Mouse (Mus musculus) R1 (cell line): ENCODE data around the gene Armc2.
"Not testable (repeated sequence)": the region's sequence is repeated elsewhere in the genome, so short reads cannot be mapped to it uniquely, and the experiment has no call there.

Source experiments
- DNase-seq: peaks from one replicate; pipeline ENCODE4 v3.0.0-alpha.2; 2018; ENCODE audit warnings: low read depth, low spot score

Gene Armc2

GRCm38 (mm10) chr10:41967915-41968635 lies 50.2 kb downstream of the Armc2 start:
- no peak for DNase-seq

GRCm38 (mm10) chr10:41962725-41963124 lies 55.5 kb downstream of the Armc2 start:
- DNase-seq, result no peak

DNA sequence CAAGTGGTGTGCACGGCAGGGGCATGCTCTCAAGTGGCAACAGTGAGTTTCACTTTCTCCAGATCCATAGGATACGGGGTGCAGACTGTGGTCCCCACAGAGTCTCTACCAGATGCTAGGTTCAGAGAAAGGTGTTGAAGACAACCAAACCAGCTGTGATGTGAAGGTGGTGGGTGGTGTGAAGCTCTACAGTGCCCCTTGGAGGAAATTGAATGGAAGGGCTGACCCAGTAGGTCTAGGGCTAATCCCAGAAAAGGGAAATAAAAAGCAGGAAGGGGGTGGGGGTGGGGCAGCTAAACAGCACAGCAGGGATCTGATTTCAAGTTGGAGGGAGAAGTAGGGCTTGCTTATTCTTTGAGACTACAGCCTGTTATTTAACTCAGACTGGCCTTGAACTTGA lies 58.4 kb downstream of the Armc2 start:
- peak; percentile 76 for DNase-seq

DNA sequence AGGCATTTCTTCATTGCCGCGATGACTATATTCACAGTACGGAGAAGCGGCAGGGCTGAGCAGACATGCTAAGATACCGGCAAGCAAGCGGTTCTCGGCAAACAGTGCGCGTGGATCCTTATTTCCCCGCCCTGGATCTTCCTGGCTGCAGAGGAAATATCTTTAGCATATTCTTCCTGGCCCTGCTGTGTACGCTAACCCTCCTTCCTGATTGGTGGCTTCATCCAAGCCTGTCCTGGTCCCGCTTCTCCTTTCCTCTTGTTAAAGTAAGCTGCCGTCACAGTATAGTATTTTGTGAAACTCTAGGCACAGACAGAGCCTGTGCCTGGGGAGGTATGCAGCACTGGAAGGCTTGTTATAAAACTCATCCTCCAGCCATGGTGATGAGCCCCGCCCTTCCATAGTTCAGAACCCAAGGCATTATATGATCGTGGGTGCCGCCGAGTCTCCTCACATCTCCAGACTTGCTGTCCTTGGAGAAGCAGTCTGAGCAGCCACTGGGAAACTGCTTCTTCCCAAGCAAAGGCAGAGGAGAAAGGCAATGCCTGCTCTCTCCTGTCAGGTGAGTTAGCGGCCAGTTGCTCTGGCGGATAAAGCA lies 59.5 kb downstream of the Armc2 start:
- DNase-seq, result no peak

DNA sequence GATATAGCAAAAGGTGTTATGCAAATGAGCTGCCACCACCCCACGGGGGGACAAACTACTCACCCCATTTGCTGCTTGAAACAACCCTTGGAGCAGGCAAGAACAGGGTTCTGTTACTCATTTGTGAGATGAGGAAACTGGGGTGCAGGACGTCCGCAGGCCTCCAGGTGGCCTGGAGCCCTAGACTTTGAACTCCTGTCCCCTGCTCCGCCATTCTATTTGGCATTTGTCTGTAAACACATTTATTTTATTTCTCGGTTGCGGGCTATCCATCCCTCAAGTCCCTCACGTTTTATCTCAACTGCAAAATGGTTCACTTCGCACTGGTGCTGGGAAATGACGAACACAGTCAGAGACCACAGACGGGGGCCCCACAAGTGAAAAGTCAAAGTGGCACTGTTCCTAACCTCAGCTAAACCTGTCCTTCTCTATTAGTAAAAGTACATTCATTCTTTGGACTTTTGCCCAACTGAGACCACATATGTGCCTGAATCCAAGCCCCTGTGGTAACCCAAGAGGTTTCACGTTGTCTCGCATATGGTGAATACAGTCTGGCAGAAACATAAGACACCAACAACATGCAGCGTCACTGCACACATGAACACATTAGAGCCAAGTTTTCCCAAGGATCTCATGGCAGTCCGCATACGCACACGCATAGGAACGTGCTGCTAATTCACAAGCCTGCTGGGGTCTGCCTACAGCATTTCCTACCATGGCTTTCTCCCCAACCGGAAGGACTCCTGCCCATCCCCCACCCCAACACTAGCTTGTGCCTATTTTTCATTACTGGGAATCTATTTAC lies 60.6 kb downstream of the Armc2 start:
- DNase-seq, result peak; percentile 26

DNA sequence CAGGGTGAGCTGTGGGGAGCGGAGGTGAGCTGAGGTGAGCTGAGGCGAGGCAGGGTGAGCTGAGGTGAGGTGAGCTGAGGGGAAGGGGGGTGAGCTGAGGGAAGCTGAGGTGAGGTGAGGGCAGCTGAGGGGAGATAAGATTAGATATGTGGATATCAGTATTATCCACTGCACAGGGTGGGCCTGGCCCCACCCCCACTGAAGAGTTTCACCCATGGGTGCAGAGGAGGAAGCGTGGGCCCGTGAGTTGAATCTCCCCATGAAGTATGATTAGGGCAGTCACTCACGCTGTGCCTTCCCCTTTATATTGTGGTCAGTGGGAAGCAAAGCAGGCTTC lies 64.7 kb downstream of the Armc2 start:
- DNase-seq, result no peak

DNA sequence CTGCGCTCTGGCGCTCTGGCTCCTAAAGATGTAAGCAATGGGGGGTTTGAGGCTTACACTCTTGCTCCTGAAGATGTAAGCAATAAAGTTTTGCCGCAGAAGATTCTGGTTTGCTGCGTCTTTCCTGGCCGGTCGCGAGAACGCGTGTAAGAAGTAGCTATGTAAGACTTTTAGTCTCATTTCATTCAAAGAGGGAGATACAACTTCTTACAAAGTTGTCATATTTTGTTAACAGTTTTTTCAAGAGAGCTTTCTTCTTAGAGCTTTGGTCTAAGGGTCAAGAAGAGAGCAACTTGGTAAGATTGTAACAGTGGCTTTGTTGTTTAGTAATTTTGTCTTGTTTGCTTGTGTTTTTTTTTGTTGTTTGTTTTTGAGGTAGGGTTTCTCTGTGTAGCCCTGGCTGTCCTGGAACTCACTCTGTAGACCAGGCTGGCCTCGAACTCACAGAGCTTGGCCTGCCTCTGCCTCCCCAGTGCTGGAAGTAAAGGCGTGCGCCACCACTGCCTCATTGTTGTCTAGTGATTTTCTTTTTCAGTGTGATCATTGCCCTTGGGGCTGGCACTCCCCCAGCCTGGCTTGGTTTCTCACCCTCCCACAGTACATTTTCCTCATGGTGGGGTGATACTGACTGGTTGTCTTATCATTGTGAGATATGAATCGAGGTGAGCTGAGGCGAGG lies 65.3 kb downstream of the Armc2 start:
- no peak for DNase-seq

DNA sequence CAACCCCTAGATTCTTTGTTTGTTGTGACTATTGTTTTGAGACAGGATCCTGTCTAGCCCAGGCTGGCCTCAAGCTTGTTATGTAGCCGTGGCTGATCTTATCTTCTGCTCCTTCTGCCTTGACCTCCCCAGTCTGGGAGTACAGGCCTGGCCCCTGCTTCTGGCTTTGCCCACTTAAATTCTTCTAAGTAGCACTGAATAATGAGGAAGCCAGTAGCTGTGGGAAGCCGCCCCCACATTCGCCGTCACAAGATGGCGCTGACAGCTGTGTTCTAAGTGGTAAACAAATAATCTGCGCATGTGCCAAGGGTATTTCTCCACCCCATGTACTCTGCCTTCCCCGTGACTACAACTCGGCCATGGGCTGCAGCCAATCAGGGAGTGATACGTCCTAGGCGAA lies 65.9 kb downstream of the Armc2 start:
- not testable (repeated sequence) for DNase-seq

DNA sequence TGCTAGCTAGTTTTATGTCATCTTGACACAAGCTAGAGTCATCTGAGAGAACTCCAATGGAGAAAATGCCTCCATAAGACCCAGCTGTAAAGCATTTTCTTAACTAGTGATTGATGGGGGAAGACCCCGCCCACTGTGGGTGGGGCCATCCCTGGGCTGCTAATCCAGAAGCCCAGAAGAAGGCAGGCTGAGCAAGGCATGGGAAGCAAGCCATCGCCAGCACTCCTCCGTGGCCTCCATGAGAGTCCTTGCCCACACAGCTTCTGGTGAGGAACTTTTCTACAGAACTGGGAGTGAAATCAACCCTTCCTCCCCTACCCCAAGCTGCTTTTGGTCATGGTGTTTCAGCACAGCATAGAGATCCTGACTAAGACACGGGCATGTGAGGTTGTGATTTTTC lies 79.2 kb downstream of the Armc2 start:
- DNase-seq, result peak; percentile 42

- no peak for DNase-seq
Observed at GRCm38 (mm10) chr10:41937176-41937575, 81.1 kb downstream of the Armc2 start.

DNA sequence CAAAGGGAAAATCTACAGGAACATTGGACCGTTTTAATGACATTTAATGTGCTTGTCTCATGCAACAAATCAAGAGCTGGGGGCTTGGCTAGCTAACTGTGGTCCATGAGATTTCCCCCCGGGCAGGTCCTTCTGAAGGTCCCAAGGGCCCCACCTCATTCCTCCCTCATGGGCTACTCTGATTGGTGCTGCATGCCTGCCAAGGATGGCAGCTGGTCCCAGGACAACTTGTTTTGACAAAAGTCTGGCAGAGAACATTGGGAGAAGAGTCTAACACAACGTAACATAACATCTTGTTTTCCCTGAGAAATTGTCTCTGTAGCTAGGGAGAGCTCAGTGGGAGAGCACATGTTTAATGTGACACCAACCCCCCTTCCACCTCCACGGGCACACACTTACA lies 82.1 kb downstream of the Armc2 start:
- DNase-seq, result no peak

GRCm38 (mm10) chr10:41935476-41935829 lies 82.8 kb downstream of the Armc2 start:
- no peak for DNase-seq

GRCm38 (mm10) chr10:41934633-41935475 lies 83.4 kb downstream of the Armc2 start:
- peak; percentile 67 for DNase-seq

DNA sequence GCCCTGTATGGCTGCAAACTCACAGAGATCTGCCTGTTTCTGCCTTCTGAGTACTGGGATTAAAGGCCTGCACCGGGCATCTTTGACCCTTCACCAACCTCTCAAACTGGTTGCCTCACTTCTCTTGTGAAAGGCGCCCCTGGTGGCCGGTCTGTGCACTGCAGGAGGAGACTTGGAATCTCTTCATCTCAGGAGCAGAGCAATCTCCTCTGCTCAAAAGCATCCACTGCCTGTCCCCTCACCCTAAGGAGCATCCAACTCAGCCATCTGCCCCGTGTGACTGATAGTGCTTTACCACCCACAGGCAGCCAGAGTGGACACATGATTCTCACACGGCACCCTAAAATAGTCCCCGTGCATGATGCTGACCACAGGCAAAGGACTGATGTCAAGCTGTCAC lies 84.7 kb downstream of the Armc2 start:
- DNase-seq, result peak; percentile 76

- DNase-seq, result no peak
Observed at GRCm38 (mm10) chr10:41932943-41933342, 85.3 kb downstream of the Armc2 start.

- no peak for DNase-seq
Observed at GRCm38 (mm10) chr10:41931962-41932361, 86.3 kb downstream of the Armc2 start.

- no peak for DNase-seq
Observed at GRCm38 (mm10) chr10:41930966-41931365, 87.3 kb downstream of the Armc2 start.

GRCm38 (mm10) chr10:41926726-41927125 lies 91.5 kb downstream of the Armc2 start:
- peak; percentile 40 for DNase-seq

GRCm38 (mm10) chr10:41912290-41912994 lies 105.8 kb downstream of the Armc2 start:
- no peak for DNase-seq

GRCm38 (mm10) chr10:41908899-41909298 lies 109.3 kb downstream of the Armc2 start:
- DNase-seq, result no peak

DNA sequence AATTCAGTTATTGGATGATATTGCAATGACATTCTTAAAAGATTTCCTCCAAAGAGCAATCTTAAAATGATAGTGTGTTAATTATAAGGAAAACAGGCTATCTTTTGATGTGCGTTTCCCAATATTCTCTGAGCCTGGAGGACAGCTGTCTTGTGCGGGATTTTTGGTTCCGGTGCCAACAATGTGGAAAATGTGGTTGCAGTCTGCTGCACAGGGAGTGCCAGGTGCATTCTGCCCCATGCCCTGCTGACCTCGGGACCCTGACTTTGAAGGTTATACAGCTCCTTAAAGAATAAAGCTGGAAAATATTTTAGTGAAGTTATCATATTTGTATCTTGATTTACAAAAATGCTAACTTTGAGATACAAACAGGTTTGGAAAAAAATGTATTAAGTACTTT lies 110.3 kb downstream of the Armc2 start:
- DNase-seq, result no peak
